Mouse (Mus musculus): Measurements from ENCODE around the gene 4932438A13Rik. TPM values are rescaled to one million over a fixed set of nuclear protein-coding genes. Genes with fewer than 3 reads are reported as not detected.

Gene 4932438A13Rik
- 18.4 and 19.5 TPM in 2 replicates for polyA plus RNA-seq (2015; fragmentation: Nextera tagmentation; extraction: Ambion mirVana)

DNA sequence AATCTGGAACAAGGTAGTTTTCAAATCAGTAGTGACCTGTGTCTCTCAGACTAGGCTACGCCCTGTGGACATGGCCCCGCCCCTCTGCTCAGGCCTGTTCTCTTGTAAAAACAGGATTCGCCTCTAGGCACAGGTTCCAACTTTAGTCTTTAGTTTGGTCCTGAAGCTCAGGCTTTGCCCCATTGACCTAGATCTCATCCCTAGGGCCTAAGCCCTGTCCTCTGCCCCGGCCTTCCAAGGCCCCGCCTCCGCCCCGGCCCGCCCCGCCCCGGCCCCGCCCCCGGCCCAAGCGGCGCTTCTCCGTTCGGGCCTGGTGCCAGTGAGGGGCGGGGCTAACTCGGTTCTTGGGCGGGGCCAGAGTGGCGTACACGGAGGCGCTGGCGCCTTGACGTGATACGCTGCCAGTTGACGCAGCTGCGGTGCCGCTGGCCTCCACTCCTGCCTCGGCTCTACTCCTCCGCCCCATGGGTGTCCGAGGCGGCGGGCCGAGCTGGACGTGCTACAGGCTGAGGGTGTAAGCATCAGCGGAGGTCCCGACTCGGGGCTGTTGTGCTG is at the start of gene 4932438A13Rik:
Gene 4932438A13Rik, plus strand, starts transcription at position 384 of the 555 bp plus-strand sequence.
- peak; percentile 97 for ATAC-seq (ENCODE audit: low read depth)
- Histone ChIP-seq H3K4me3 (ENCODE audit: low read depth, low read length) (peak within 1 kb of the TSS; percentile 91), H3K4me1 (ENCODE audit: control insufficient read depth, low read depth, low read length) (peaks cover 14% of the 10 kb centered on the region), H3K9me3 (replicated peaks; ENCODE audit: control insufficient read depth, low read length) (no peaks in the 10 kb centered on the region), H3K4me2 (ENCODE audit: low read depth, low read length) (peak within 1 kb of the TSS; percentile 79), H3K27me3 (ENCODE audit: control insufficient read depth, insufficient read depth, low read depth, low read length) (no peaks in the 10 kb centered on the region), H3K27ac (ENCODE audit: low read length) (peak within 1 kb of the TSS; percentile 82), H3K9ac (ENCODE audit: low read depth, low read length) (peak within 1 kb of the TSS; percentile 95), H3K36me3 (ENCODE audit: control insufficient read depth, insufficient read depth) (peaks cover 18% of the 10 kb centered on the region; the same call in 1 of the 2 replicates)
- 1% methylated on average over 37 of the region's 38 CpGs for WGBS (ENCODE audit: insufficient replicate concordance)

DNA sequence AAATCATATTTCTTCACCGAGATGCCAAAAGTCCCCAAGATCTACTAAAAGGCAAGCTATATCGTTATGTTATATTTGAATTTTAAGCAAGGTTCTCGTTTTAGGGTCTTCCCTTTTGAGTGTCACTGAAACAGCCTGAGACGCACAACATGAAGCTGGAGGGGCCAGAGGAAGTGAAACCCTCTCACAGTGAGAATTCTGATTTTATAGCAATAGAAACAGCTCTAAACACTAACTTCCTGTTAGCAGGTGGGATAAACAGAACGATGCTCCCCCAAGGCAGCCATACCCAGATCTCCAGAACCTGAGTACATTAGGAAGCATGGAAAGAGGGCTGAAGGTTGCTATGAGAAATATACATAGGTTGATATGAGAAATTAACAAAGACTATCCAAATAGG is 46.3 kb upstream of the 4932438A13Rik start:
- Histone ChIP-seq H3K27me3 (ENCODE audit: control insufficient read depth, insufficient read depth, low read depth, low read length) (no peaks in the 10 kb centered on the region), H3K36me3 (ENCODE audit: control insufficient read depth, insufficient read depth) (no peaks in the 10 kb centered on the region), H3K4me3 (ENCODE audit: low read depth, low read length) (no peak overlapping the region), H3K27ac (ENCODE audit: low read length) (no peak overlapping the region), H3K9me3 (replicated peaks; ENCODE audit: control insufficient read depth, low read length) (no peaks in the 10 kb centered on the region), H3K9ac (ENCODE audit: low read depth, low read length) (no peak overlapping the region), H3K4me1 (ENCODE audit: control insufficient read depth, low read depth, low read length) (no peaks in the 10 kb centered on the region), H3K4me2 (ENCODE audit: low read depth, low read length) (no peak overlapping the region)
- no peak for ATAC-seq (ENCODE audit: low read depth)
- 54% methylated on average over 5 of the region's 5 CpGs for WGBS (ENCODE audit: insufficient replicate concordance)

DNA sequence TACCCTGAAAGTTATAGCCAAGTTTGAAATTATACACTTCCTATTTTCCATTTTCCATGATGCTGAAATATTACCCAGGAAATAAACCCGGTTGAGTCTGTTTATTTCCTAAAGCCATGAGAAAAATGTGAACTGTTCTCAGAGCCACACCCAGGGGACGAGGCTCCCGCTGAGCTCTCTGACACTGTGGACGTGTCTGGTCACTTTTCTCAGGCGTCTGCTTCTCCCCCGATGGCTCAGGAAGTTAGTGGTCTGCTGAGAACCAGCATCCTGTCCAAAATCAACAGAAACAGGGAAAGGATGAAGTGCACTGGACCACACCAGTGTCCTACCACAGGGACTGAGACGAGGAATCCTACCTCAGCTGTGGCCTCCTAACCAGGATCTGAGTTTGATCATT is 43.5 kb upstream of the 4932438A13Rik start:
- H3K4me2 ChIP-seq (ENCODE audit: low read depth, low read length), result no peak overlapping the region
- H3K36me3 ChIP-seq (ENCODE audit: control insufficient read depth, insufficient read depth), result no peaks in the 10 kb centered on the region
- H3K27ac ChIP-seq (ENCODE audit: low read length), result no peak overlapping the region
- no peaks in the 10 kb centered on the region for H3K27me3 ChIP-seq (ENCODE audit: control insufficient read depth, insufficient read depth, low read depth, low read length)
- no peaks in the 10 kb centered on the region for H3K9me3 ChIP-seq (replicated peaks; ENCODE audit: control insufficient read depth, low read length)
- H3K4me3 ChIP-seq (ENCODE audit: low read depth, low read length), result no peak overlapping the region
- ATAC-seq (ENCODE audit: low read depth), result no peak
- no peak overlapping the region for H3K9ac ChIP-seq (ENCODE audit: low read depth, low read length)
- WGBS (ENCODE audit: insufficient replicate concordance), result 30% methylated on average over 7 of the region's 7 CpGs
- no peaks in the 10 kb centered on the region for H3K4me1 ChIP-seq (ENCODE audit: control insufficient read depth, low read depth, low read length)

DNA sequence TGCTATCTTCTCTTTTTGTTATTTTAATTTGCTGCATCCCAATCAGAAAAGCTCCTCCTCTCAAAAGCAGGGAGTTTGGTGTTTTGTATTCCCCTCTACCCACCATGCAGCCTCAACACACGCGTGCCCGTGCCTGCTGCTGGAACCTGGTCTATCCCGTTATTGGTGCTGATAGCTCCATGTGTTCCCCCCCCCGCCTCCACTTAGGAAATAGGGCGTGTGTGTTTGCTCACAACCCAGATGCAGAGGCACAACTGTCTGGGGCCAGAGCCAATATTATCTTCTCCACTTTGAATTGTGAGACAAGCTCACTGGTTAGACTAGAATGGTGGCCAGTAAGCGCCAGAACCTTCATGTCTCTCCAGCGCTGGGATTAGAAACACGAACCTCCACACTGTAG is 41.9 kb upstream of the 4932438A13Rik start:
- Histone ChIP-seq H3K4me1 (ENCODE audit: control insufficient read depth, low read depth, low read length) (no peaks in the 10 kb centered on the region), H3K27ac (ENCODE audit: low read length) (no peak overlapping the region), H3K4me2 (ENCODE audit: low read depth, low read length) (no peak overlapping the region), H3K27me3 (ENCODE audit: control insufficient read depth, insufficient read depth, low read depth, low read length) (no peaks in the 10 kb centered on the region), H3K9ac (ENCODE audit: low read depth, low read length) (no peak overlapping the region), H3K4me3 (ENCODE audit: low read depth, low read length) (no peak overlapping the region), H3K9me3 (replicated peaks; ENCODE audit: control insufficient read depth, low read length) (no peaks in the 10 kb centered on the region), H3K36me3 (ENCODE audit: control insufficient read depth, insufficient read depth) (no peaks in the 10 kb centered on the region)
- ATAC-seq (ENCODE audit: low read depth), result no peak
- WGBS (ENCODE audit: insufficient replicate concordance), result 76% methylated on average over 9 of the region's 9 CpGs

DNA sequence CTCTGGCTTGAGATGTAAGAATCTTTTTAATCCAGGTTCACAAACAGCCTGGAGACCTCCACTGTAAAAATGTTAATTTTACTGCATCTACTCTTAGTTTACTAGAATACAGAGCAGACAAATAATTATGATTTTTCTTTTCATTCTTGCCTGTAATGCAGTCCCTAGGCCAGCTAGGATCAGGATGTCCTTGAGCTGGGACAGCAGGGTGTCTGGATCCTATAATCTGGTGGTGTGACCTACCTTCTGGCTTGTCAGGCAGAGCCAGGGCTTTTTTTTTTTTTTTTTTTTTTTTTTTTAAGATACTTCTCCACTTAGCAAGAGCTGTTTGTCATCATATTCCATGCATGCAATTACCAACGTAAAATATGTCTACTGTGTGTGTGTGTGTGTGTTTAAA is 37.8 kb upstream of the 4932438A13Rik start:
- no peaks in the 10 kb centered on the region for H3K4me1 ChIP-seq (ENCODE audit: control insufficient read depth, low read depth, low read length)
- no peaks in the 10 kb centered on the region for H3K27me3 ChIP-seq (ENCODE audit: control insufficient read depth, insufficient read depth, low read depth, low read length)
- H3K4me2 ChIP-seq (ENCODE audit: low read depth, low read length), result no peak overlapping the region
- no peak for ATAC-seq (ENCODE audit: low read depth)
- no peak overlapping the region for H3K27ac ChIP-seq (ENCODE audit: low read length)
- H3K9ac ChIP-seq (ENCODE audit: low read depth, low read length), result no peak overlapping the region
- no peaks in the 10 kb centered on the region for H3K36me3 ChIP-seq (ENCODE audit: control insufficient read depth, insufficient read depth)
- WGBS (ENCODE audit: insufficient replicate concordance), result 32% methylated on average over 1 of the region's 1 CpGs
- H3K9me3 ChIP-seq (replicated peaks; ENCODE audit: control insufficient read depth, low read length), result no peaks in the 10 kb centered on the region
- H3K4me3 ChIP-seq (ENCODE audit: low read depth, low read length), result no peak overlapping the region

DNA sequence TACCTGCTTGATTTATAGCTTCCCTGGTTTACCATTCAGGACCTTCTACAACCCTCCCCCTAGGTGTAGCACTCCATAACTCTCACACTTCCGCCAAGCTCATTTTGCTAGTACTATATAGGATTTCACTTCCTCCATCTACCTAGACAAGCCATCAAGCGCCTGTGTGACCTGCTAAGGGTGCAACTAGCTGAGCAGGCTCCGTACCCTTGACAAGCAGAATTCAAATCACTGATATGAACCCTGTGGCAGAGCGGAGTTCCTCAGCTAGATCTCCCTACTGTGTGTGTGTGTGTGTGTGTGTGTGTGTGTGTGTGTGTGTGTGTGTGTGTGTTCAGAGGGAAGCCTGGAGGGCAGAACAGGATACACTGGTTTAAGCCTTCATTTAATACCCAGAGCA is 37.4 kb upstream of the 4932438A13Rik start:
- 61% methylated on average over 4 of the region's 4 CpGs for whole genome bisulfite sequencing (ENCODE audit: insufficient replicate concordance)
- Histone ChIP-seq H3K27me3 (ENCODE audit: control insufficient read depth, insufficient read depth, low read depth, low read length) (no peaks in the 10 kb centered on the region), H3K4me1 (ENCODE audit: control insufficient read depth, low read depth, low read length) (no peaks in the 10 kb centered on the region), H3K4me3 (ENCODE audit: low read depth, low read length) (no peak overlapping the region), H3K9me3 (replicated peaks; ENCODE audit: control insufficient read depth, low read length) (no peaks in the 10 kb centered on the region), H3K36me3 (ENCODE audit: control insufficient read depth, insufficient read depth) (no peaks in the 10 kb centered on the region), H3K4me2 (ENCODE audit: low read depth, low read length) (no peak overlapping the region), H3K9ac (ENCODE audit: low read depth, low read length) (no peak overlapping the region), H3K27ac (ENCODE audit: low read length) (no peak overlapping the region)
- no peak for ATAC-seq (ENCODE audit: low read depth)

DNA sequence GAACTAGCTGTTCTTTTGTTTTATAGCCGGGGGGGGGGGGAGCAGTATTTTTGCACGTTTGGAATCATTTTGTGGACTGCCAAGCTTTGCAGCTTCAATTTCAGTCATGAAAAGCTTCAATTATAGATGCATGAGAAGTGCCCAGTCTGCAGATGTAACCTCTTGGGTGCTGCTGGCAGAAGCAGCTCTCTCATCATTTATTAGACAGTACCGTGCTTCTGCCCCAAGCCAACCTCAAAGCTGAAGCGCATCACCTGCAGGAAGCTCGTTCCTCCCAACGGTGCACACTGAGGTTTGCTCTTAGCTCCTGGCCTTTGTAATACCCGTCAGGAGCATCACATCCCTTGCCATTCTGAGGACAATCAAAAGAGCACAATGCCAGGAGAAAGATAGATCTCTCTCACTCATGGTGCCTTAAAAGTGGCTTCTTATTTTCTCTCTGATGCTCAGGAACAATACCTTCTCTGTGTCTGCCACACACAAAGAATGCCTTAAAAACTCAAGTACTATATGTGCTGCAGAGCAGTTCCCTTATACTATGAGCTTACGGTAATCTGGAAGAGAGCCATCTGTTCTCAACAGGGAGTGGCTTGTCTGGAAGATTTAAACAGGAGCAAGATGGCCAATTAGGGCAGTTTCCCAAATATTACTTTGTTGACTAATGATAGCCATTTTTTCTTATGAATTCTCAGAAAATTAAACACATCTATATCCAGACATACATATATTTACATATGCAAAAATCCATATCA is 35.5 kb upstream of the 4932438A13Rik start:
- 55% methylated on average over 8 of the region's 8 CpGs for WGBS (ENCODE audit: insufficient replicate concordance)
- H3K4me3 ChIP-seq (ENCODE audit: low read depth, low read length), result no peak overlapping the region
- H3K27ac ChIP-seq (ENCODE audit: low read length), result no peak overlapping the region
- H3K36me3 ChIP-seq (ENCODE audit: control insufficient read depth, insufficient read depth), result no peaks in the 10 kb centered on the region
- no peak overlapping the region for H3K9ac ChIP-seq (ENCODE audit: low read depth, low read length)
- H3K4me2 ChIP-seq (ENCODE audit: low read depth, low read length), result no peak overlapping the region
- H3K4me1 ChIP-seq (ENCODE audit: control insufficient read depth, low read depth, low read length), result no peaks in the 10 kb centered on the region
- ATAC-seq (ENCODE audit: low read depth), result no peak
- H3K9me3 ChIP-seq (replicated peaks; ENCODE audit: control insufficient read depth, low read length), result no peaks in the 10 kb centered on the region
- no peaks in the 10 kb centered on the region for H3K27me3 ChIP-seq (ENCODE audit: control insufficient read depth, insufficient read depth, low read depth, low read length)

DNA sequence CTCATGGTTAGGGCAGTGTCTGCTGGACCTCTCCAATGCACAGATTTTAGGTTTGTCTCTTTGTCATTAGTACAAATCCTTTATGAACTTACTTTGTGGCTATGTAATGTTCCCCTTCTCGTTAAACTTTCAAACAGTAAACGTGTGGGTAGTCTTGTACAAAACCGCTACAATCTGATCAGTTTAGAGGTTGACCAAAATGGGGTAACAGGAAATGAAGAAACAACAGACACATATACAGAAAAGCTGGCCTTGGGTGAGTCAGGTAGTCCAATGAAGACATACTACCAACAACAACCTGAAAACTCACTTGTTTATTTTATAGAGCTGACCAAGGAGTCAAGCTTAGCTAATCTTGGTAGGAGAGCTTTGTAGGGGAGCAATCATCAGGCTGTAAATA is 32.7 kb upstream of the 4932438A13Rik start:
- no peak overlapping the region for H3K4me2 ChIP-seq (ENCODE audit: low read depth, low read length)
- H3K9me3 ChIP-seq (replicated peaks; ENCODE audit: control insufficient read depth, low read length), result no peaks in the 10 kb centered on the region
- 66% methylated on average over 3 of the region's 3 CpGs for WGBS (ENCODE audit: insufficient replicate concordance)
- no peaks in the 10 kb centered on the region for H3K27me3 ChIP-seq (ENCODE audit: control insufficient read depth, insufficient read depth, low read depth, low read length)
- H3K4me3 ChIP-seq (ENCODE audit: low read depth, low read length), result no peak overlapping the region
- no peak for ATAC-seq (ENCODE audit: low read depth)
- no peak overlapping the region for H3K27ac ChIP-seq (ENCODE audit: low read length)
- H3K4me1 ChIP-seq (ENCODE audit: control insufficient read depth, low read depth, low read length), result no peaks in the 10 kb centered on the region
- no peaks in the 10 kb centered on the region for H3K36me3 ChIP-seq (ENCODE audit: control insufficient read depth, insufficient read depth)
- no peak overlapping the region for H3K9ac ChIP-seq (ENCODE audit: low read depth, low read length)

DNA sequence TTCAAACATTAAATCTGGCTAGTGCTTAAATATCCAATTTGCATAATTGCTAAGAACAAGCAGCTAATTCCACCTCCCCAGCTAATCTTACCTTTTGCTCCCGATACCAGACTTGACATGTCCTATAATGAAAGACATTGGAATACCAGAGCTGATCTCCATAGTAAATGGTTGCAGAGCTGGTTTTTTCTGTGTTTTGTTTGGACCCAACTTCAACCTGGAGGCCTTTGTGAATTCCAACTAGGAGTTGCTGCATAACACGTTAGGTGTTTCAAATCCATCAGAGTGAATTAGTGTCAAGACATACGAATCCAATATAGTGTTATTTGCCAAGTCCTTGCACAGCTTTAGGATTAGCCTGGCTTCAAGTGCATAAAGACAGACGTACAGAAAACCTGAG is 28.5 kb upstream of the 4932438A13Rik start:
- 65% methylated on average over 4 of the region's 4 CpGs for WGBS (ENCODE audit: insufficient replicate concordance)
- Histone ChIP-seq H3K27me3 (ENCODE audit: control insufficient read depth, insufficient read depth, low read depth, low read length) (no peaks in the 10 kb centered on the region), H3K4me1 (ENCODE audit: control insufficient read depth, low read depth, low read length) (no peaks in the 10 kb centered on the region), H3K27ac (ENCODE audit: low read length) (no peak overlapping the region), H3K9ac (ENCODE audit: low read depth, low read length) (no peak overlapping the region), H3K36me3 (ENCODE audit: control insufficient read depth, insufficient read depth) (no peaks in the 10 kb centered on the region), H3K4me2 (ENCODE audit: low read depth, low read length) (no peak overlapping the region), H3K9me3 (replicated peaks; ENCODE audit: control insufficient read depth, low read length) (no peaks in the 10 kb centered on the region), H3K4me3 (ENCODE audit: low read depth, low read length) (no peak overlapping the region)
- ATAC-seq (ENCODE audit: low read depth), result no peak

All from liver, embryonic 16.5 days (tissue).